Mouse (Mus musculus): Measurements from ENCODE around the gene Mapkapk3. TPM values are rescaled to one million over a fixed set of nuclear protein-coding genes. Genes with fewer than 3 reads are reported as not detected.
A peak's percentile ranks its signal among the peaks of the same experiment; 100 is the strongest.
"Not testable (repeated sequence)": the region's sequence is repeated elsewhere in the genome, so short reads cannot be mapped to it uniquely, and the experiment has no call there.

The Mapkapk3 gene
- polyA plus RNA-seq, 1 experiment from 2014 or later = 17.1 TPM

- no peak overlapping the region for H3K9ac ChIP-seq (ENCODE audit: low read depth, low read length)
- H3K4me3 ChIP-seq (ENCODE audit: low read depth, low read length) = no peak overlapping the region
- no peaks in the 10 kb centered on the region for H3K9me3 ChIP-seq (ENCODE audit: control insufficient read depth, low read length)
- no peak overlapping the region for H3K4me2 ChIP-seq
- H3K36me3 ChIP-seq (ENCODE audit: control insufficient read depth, insufficient read depth, low read length) = no peaks in the 10 kb centered on the region
- ATAC-seq (replicated peaks; ENCODE audit: low FRiP score) (no peak), DNase-seq (ENCODE audit: low spot score) (no peak)
- H3K27me3 ChIP-seq (replicated peaks; ENCODE audit: control insufficient read depth, insufficient read depth, low read length) = no peaks in the 10 kb centered on the region
- whole genome bisulfite sequencing = 71% methylated on average over 5 of the region's 5 CpGs
- H3K27ac ChIP-seq (ENCODE audit: low read depth, low read length) = no peak overlapping the region
- peaks cover 49% of the 10 kb centered on the region for H3K4me1 ChIP-seq (replicated peaks; ENCODE audit: control insufficient read depth, insufficient read depth, low read length)
Observed at GRCm38 (mm10) chr9:107309600-107309999, 19.9 kb upstream of the Mapkapk3 start.

- Histone ChIP-seq H3K4me2 (no peak overlapping the region), H3K4me1 (replicated peaks; ENCODE audit: control insufficient read depth, insufficient read depth, low read length) (peaks cover 51% of the 10 kb centered on the region), H3K27me3 (replicated peaks; ENCODE audit: control insufficient read depth, insufficient read depth, low read length) (no peaks in the 10 kb centered on the region), H3K9ac (ENCODE audit: low read depth, low read length) (no peak overlapping the region), H3K4me3 (ENCODE audit: low read depth, low read length) (no peak overlapping the region), H3K27ac (ENCODE audit: low read depth, low read length) (no peak overlapping the region), H3K9me3 (ENCODE audit: control insufficient read depth, low read length) (no peaks in the 10 kb centered on the region), H3K36me3 (ENCODE audit: control insufficient read depth, insufficient read depth, low read length) (no peaks in the 10 kb centered on the region)
- DNase-seq (ENCODE audit: low spot score) (no peak), ATAC-seq (replicated peaks; ENCODE audit: low FRiP score) (no peak)
- WGBS = 67% methylated on average over 9 of the region's 9 CpGs
Observed at GRCm38 (mm10) chr9:107309171-107309570, 19.5 kb upstream of the Mapkapk3 start.

- H3K4me2 ChIP-seq = no peak overlapping the region
- peaks cover 50% of the 10 kb centered on the region for H3K4me1 ChIP-seq (replicated peaks; ENCODE audit: control insufficient read depth, insufficient read depth, low read length)
- H3K9me3 ChIP-seq (ENCODE audit: control insufficient read depth, low read length) = no peaks in the 10 kb centered on the region
- 84% methylated on average over 9 of the region's 9 CpGs for WGBS
- DNase-seq (ENCODE audit: low spot score) = no peak
- H3K27ac ChIP-seq (ENCODE audit: low read depth, low read length) = no peak overlapping the region
- no peaks in the 10 kb centered on the region for H3K36me3 ChIP-seq (ENCODE audit: control insufficient read depth, insufficient read depth, low read length)
- no peaks in the 10 kb centered on the region for H3K27me3 ChIP-seq (replicated peaks; ENCODE audit: control insufficient read depth, insufficient read depth, low read length)
- H3K9ac ChIP-seq (ENCODE audit: low read depth, low read length) = no peak overlapping the region
- ATAC-seq (replicated peaks; ENCODE audit: low FRiP score) = no peak
- no peak overlapping the region for H3K4me3 ChIP-seq (ENCODE audit: low read depth, low read length)
Observed at GRCm38 (mm10) chr9:107308346-107309000, 18.8 kb upstream of the Mapkapk3 start.

- Histone ChIP-seq H3K4me3 (ENCODE audit: low read depth, low read length) (no peak overlapping the region), H3K27ac (ENCODE audit: low read depth, low read length) (0 out of 2 replicates have a peak overlapping the region, but pooled peaks have one; percentile 48), H3K27me3 (replicated peaks; ENCODE audit: control insufficient read depth, insufficient read depth, low read length) (no peaks in the 10 kb centered on the region), H3K4me2 (peak overlapping the region; percentile 43), H3K9me3 (ENCODE audit: control insufficient read depth, low read length) (no peaks in the 10 kb centered on the region), H3K9ac (ENCODE audit: low read depth, low read length) (peak overlapping the region; percentile 46; the same call in 1 of the 2 replicates), H3K36me3 (ENCODE audit: control insufficient read depth, insufficient read depth, low read length) (no peaks in the 10 kb centered on the region), H3K4me1 (replicated peaks; ENCODE audit: control insufficient read depth, insufficient read depth, low read length) (peaks cover 48% of the 10 kb centered on the region)
- 47% methylated on average over 12 of the region's 12 CpGs for WGBS
- ATAC-seq (replicated peaks; ENCODE audit: low FRiP score) (peak; percentile 24), DNase-seq (ENCODE audit: low spot score) (no peak)
Observed at GRCm38 (mm10) chr9:107307886-107308285, 18.2 kb upstream of the Mapkapk3 start.

GRCm38 (mm10) chr9:107307099-107307872 lies 17.6 kb upstream of the Mapkapk3 start:
- Histone ChIP-seq H3K36me3 (ENCODE audit: control insufficient read depth, insufficient read depth, low read length) (no peaks in the 10 kb centered on the region), H3K9ac (ENCODE audit: low read depth, low read length) (peak overlapping the region; percentile 46; the same call in 1 of the 2 replicates), H3K4me1 (replicated peaks; ENCODE audit: control insufficient read depth, insufficient read depth, low read length) (peaks cover 44% of the 10 kb centered on the region), H3K4me3 (ENCODE audit: low read depth, low read length) (no peak overlapping the region), H3K9me3 (ENCODE audit: control insufficient read depth, low read length) (no peaks in the 10 kb centered on the region), H3K27ac (ENCODE audit: low read depth, low read length) (peak overlapping the region; percentile 48; the same call in 1 of the 2 replicates), H3K27me3 (replicated peaks; ENCODE audit: control insufficient read depth, insufficient read depth, low read length) (no peaks in the 10 kb centered on the region), H3K4me2 (peak overlapping the region; percentile 43)
- ATAC-seq (replicated peaks; ENCODE audit: low FRiP score) = peak; percentile 88
- no peak for DNase-seq (ENCODE audit: low spot score)
- WGBS = 51% methylated on average over 11 of the region's 11 CpGs

GRCm38 (mm10) chr9:107306673-107307072 lies 17.0 kb upstream of the Mapkapk3 start:
- H3K36me3 ChIP-seq (ENCODE audit: control insufficient read depth, insufficient read depth, low read length); H3K9me3 ChIP-seq (ENCODE audit: control insufficient read depth, low read length); ATAC-seq (replicated peaks; ENCODE audit: low FRiP score); H3K4me3 ChIP-seq (ENCODE audit: low read depth, low read length); H3K9ac ChIP-seq (ENCODE audit: low read depth, low read length); H3K27me3 ChIP-seq (replicated peaks; ENCODE audit: control insufficient read depth, insufficient read depth, low read length); H3K4me2 ChIP-seq; DNase-seq (ENCODE audit: low spot score); H3K27ac ChIP-seq (ENCODE audit: low read depth, low read length): not testable (repeated sequence)
- 100% methylated on average over 1 of the region's 1 CpGs for WGBS
- peaks cover 47% of the 10 kb centered on the region for H3K4me1 ChIP-seq (replicated peaks; ENCODE audit: control insufficient read depth, insufficient read depth, low read length)

GRCm38 (mm10) chr9:107305601-107306542 lies 16.2 kb upstream of the Mapkapk3 start:
- 68% methylated on average over 13 of the region's 13 CpGs for WGBS
- no peaks in the 10 kb centered on the region for H3K27me3 ChIP-seq (replicated peaks; ENCODE audit: control insufficient read depth, insufficient read depth, low read length)
- peaks cover 51% of the 10 kb centered on the region for H3K4me1 ChIP-seq (replicated peaks; ENCODE audit: control insufficient read depth, insufficient read depth, low read length)
- H3K9ac ChIP-seq (ENCODE audit: low read depth, low read length) = no peak overlapping the region
- DNase-seq (ENCODE audit: low spot score) = no peak
- ATAC-seq (replicated peaks; ENCODE audit: low FRiP score) = no peak
- H3K9me3 ChIP-seq (ENCODE audit: control insufficient read depth, low read length) = no peaks in the 10 kb centered on the region
- no peak overlapping the region for H3K4me3 ChIP-seq (ENCODE audit: low read depth, low read length)
- H3K4me2 ChIP-seq = no peak overlapping the region
- peaks cover 3% of the 10 kb centered on the region for H3K36me3 ChIP-seq (ENCODE audit: control insufficient read depth, insufficient read depth, low read length)
- no peak overlapping the region for H3K27ac ChIP-seq (ENCODE audit: low read depth, low read length)

- Histone ChIP-seq H3K9me3 (ENCODE audit: control insufficient read depth, low read length) (no peaks in the 10 kb centered on the region), H3K4me1 (replicated peaks; ENCODE audit: control insufficient read depth, insufficient read depth, low read length) (peaks cover 51% of the 10 kb centered on the region), H3K27me3 (replicated peaks; ENCODE audit: control insufficient read depth, insufficient read depth, low read length) (no peaks in the 10 kb centered on the region), H3K4me2 (no peak overlapping the region), H3K9ac (ENCODE audit: low read depth, low read length) (no peak overlapping the region), H3K27ac (ENCODE audit: low read depth, low read length) (no peak overlapping the region), H3K36me3 (ENCODE audit: control insufficient read depth, insufficient read depth, low read length) (peaks cover 5% of the 10 kb centered on the region), H3K4me3 (ENCODE audit: low read depth, low read length) (no peak overlapping the region)
- WGBS = 86% methylated on average over 4 of the region's 4 CpGs
- no peak for DNase-seq (ENCODE audit: low spot score)
- ATAC-seq (replicated peaks; ENCODE audit: low FRiP score) = no peak
Observed at GRCm38 (mm10) chr9:107305012-107305411, 15.3 kb upstream of the Mapkapk3 start.

All from liver, embryonic 11.5 days (tissue).